Mouse (Mus musculus) E14TG2a.4 (cell line): ENCODE data around the gene Olfr1278.

ENCODE experiments used
- CTCF ChIP-seq: conservative IDR thresholded peaks from 2 replicates; pipeline ENCODE4 v1.5.1; 2014; ENCODE audit warnings: low read length
- NANOG ChIP-seq: IDR thresholded peaks from 2 replicates; pipeline ENCODE4 v1.6.1; 2014; ENCODE audit warnings: borderline replicate concordance, low read length, mixed read lengths

DNA sequence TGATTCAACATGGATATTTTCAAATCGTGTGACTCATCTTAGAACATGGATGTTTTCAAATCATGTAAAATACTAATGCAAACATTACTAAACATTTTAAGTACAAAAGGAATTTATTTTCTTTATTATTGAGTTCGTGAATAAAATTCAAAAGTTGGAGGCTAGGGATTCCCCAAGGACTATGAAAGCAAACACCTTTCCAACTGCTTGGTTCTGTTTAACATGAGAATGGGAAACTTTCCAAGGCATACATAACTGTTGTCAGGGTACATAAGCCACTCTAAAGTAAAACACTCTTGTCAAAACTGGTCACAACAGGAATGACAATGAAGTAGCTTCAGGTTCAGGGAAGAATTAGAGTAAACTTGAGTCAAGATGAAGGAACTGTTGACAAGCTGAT, 36.3 kb downstream of the Olfr1278 start, which contains the start of gene Olfr1281:
- no peak for TF ChIP-seq CTCF
- no peak for TF ChIP-seq NANOG
